ENCODE assay signal across 16 mouse cellular contexts in genomic region chr3:99248831-99249550, GRCm38 (mm10). TPM values are rescaled to one million over a fixed set of nuclear protein-coding genes. Genes with fewer than 3 reads are reported as not detected.
A peak's percentile ranks its signal among the peaks of the same experiment; 100 is the strongest.
DNase-seq lines count a peak whose midpoint lies in the region; ATAC-seq and TF ChIP-seq lines count a peak whose summit lies in the region.
"Had no signal": no experiment of that assay in that cellular context is flagged by ENCODE, and none has a peak within 500 bp of the region (broad histone marks: within the 10 kb centered on the region; RNA-seq: fewer than 3 reads in every experiment).

No protein-coding gene starts in this region.

- peaks cover 98% of the 10 kb centered on the region for H3K27me3 ChIP-seq in heart, embryonic 11.5 days (ENCODE audit: control insufficient read depth, insufficient read depth, low read length)
- peaks cover 93% of the 10 kb centered on the region for H3K27me3 ChIP-seq in megakaryocyte, embryonic 14.5 days (replicated peaks)
- peaks cover 76% of the 10 kb centered on the region for H3K27me3 ChIP-seq in embryonic facial prominence, embryonic 11.5 days (ENCODE audit: control insufficient read depth, insufficient read depth, low read length)
- H3K27me3 ChIP-seq in limb, embryonic 14.5 days (ENCODE audit: control insufficient read depth, insufficient read depth, low read length) = peaks cover 34% of the 10 kb centered on the region; the same call in 1 of the 2 replicates

- peak overlapping the region; percentile 14; the same call in 1 of the 2 replicates for H3K4me2 ChIP-seq in heart, embryonic 11.5 days
- peak overlapping the region; percentile 2; the same call in 1 of the 2 replicates for H3K4me2 ChIP-seq in embryonic facial prominence, embryonic 11.5 days (ENCODE audit: low read depth, low read length)
- H3K4me2 ChIP-seq in limb, embryonic 14.5 days (replicated peaks; ENCODE audit: low read depth, low read length, severe bottlenecking) = peak overlapping the region; percentile 56

- no peak for TF ChIP-seq POLR2A in limb, embryonic 14.5 days (IDR thresholded peaks at IDR 0.05; ENCODE audit: borderline replicate concordance, extremely low read depth, insufficient read depth, insufficient read length)

- H3K27ac ChIP-seq in heart, embryonic 11.5 days (ENCODE audit: low read depth, low read length) = no peak overlapping the region
- H3K27ac ChIP-seq in embryonic facial prominence, embryonic 11.5 days (replicated peaks; ENCODE audit: low read depth, low read length) = no peak overlapping the region
- H3K27ac ChIP-seq in limb, embryonic 14.5 days (replicated peaks; ENCODE audit: low read depth, low read length) = peak overlapping the region; percentile 75
- H3K27ac ChIP-seq: neural tube, embryonic 12.5 days; stomach, postnatal 0 days had no signal

- H3K4me1 ChIP-seq in heart, embryonic 11.5 days (ENCODE audit: control insufficient read depth, insufficient read depth, low read length) = peaks cover 2% of the 10 kb centered on the region; the same call in 1 of the 2 replicates
- H3K4me1 ChIP-seq in megakaryocyte, embryonic 14.5 days = peaks cover 24% of the 10 kb centered on the region
- no peaks in the 10 kb centered on the region; the same call in 1 of the 2 replicates for H3K4me1 ChIP-seq in embryonic facial prominence, embryonic 11.5 days (ENCODE audit: control insufficient read depth, insufficient read depth, low read length)
- peaks cover 41% of the 10 kb centered on the region for H3K4me1 ChIP-seq in limb, embryonic 14.5 days (ENCODE audit: control insufficient read depth, insufficient read depth, low read length)

- WGBS in heart, embryonic 11.5 days (ENCODE audit: insufficient replicate concordance) = 1% methylated on average over 25 of the region's 25 CpGs
- under 1% methylated on average over 25 of the region's 25 CpGs for WGBS in embryonic facial prominence, embryonic 11.5 days
- WGBS in limb, embryonic 14.5 days = 3% methylated on average over 25 of the region's 25 CpGs

- no peaks in the 10 kb centered on the region for H3K36me3 ChIP-seq in heart, embryonic 11.5 days (ENCODE audit: control insufficient read depth, insufficient read depth, low read length)
- H3K36me3 ChIP-seq in megakaryocyte, embryonic 14.5 days (replicated peaks; ENCODE audit: low read length) = no peaks in the 10 kb centered on the region
- no peaks in the 10 kb centered on the region for H3K36me3 ChIP-seq in embryonic facial prominence, embryonic 11.5 days (replicated peaks; ENCODE audit: control insufficient read depth, insufficient read depth, low read depth, low read length)
- H3K36me3 ChIP-seq in limb, embryonic 14.5 days (ENCODE audit: control insufficient read depth, insufficient read depth, low read length) = no peaks in the 10 kb centered on the region
- H3K36me3 ChIP-seq: neural tube, embryonic 12.5 days had no signal

- H3K9me3 ChIP-seq in heart, embryonic 11.5 days (replicated peaks; ENCODE audit: control insufficient read depth, low read length) = no peaks in the 10 kb centered on the region
- H3K9me3 ChIP-seq in megakaryocyte, embryonic 14.5 days = peaks cover 3% of the 10 kb centered on the region; the same call in 1 of the 2 replicates
- H3K9me3 ChIP-seq in embryonic facial prominence, embryonic 11.5 days (replicated peaks; ENCODE audit: control insufficient read depth, low read length) = no peaks in the 10 kb centered on the region
- H3K9me3 ChIP-seq in limb, embryonic 14.5 days (ENCODE audit: control insufficient read depth, low read length) = no peaks in the 10 kb centered on the region
- H3K9me3 ChIP-seq: neural tube, embryonic 12.5 days had no signal

- intact Hi-C loops in heart, postnatal 14 days (cut with DNase I) = no loop called here

- no peak overlapping the region for H3K9ac ChIP-seq in heart, embryonic 11.5 days (ENCODE audit: low read depth, low read length)
- no peak overlapping the region for H3K9ac ChIP-seq in embryonic facial prominence, embryonic 11.5 days (replicated peaks; ENCODE audit: low read length)
- peak overlapping the region; percentile 49 for H3K9ac ChIP-seq in limb, embryonic 14.5 days (ENCODE audit: low read depth, low read length, severe bottlenecking)
- H3K9ac ChIP-seq: liver, postnatal 0 days; neural tube, embryonic 12.5 days had no signal

- no peak for ATAC-seq in heart, embryonic 11.5 days (replicated peaks; ENCODE audit: insufficient number of reproducible peaks, low FRiP score, low TSS enrichment)
- ATAC-seq in megakaryocyte, adult 5-6 weeks (ENCODE audit: poor library complexity, severe bottlenecking) = no peak
- ATAC-seq in embryonic facial prominence, embryonic 11.5 days (replicated peaks; ENCODE audit: insufficient number of reproducible peaks, low FRiP score, low TSS enrichment, low read depth) = no peak
- no peak for ATAC-seq in limb, embryonic 14.5 days (ENCODE audit: low FRiP score, low read depth)
- ATAC-seq: liver, postnatal 0 days had no signal

- DNase-seq in heart, postnatal 14 days = no peak
- DNase-seq in embryonic facial prominence, embryonic 11.5 days (ENCODE audit: low spot score) = peak; percentile 36
- no peak for DNase-seq in limb, embryonic 14.5 days (ENCODE audit: low spot score)
- no peak for DNase-seq in cerebellum, adult 18-20 months
- DNase-seq in cerebellum, adult 11-12 months = no peak
- DNase-seq: kidney, adult 11 months; kidney, postnatal 4 days; liver, postnatal 0 days; spleen, adult 18-20 months; thymus, postnatal 4 days had no signal

- no peak overlapping the region for H3K4me3 ChIP-seq in heart, embryonic 11.5 days (ENCODE audit: low read depth, low read length)
- peak overlapping the region; percentile 67 for H3K4me3 ChIP-seq in megakaryocyte, embryonic 14.5 days (replicated peaks)
- H3K4me3 ChIP-seq in embryonic facial prominence, embryonic 11.5 days (ENCODE audit: low read depth, low read length) = no peak overlapping the region
- H3K4me3 ChIP-seq in limb, embryonic 14.5 days (replicated peaks; ENCODE audit: low read length) = peak overlapping the region; percentile 21
- H3K4me3 ChIP-seq: neural tube, embryonic 12.5 days had no signal

RNA-seq across cellular contexts. Expression of gene Tbx15, which starts 8.8 kb away (rescaled TPM):
- 0.21 and 0.40 TPM in 2 replicates for polyA plus RNA-seq in heart, embryonic 11.5 days (2014; fragmentation: Nextera tagmentation; extraction: Ambion mirVana)
- under 1 TPM; 0.10 to 0.48 TPM for total RNA-seq in heart, postnatal 14 days (2021)
- polyA plus RNA-seq in megakaryocyte, embryonic 14.5 days (2012; ENCODE audit: insufficient read depth, low replicate concordance) = not detected in 2 replicates
- 0.16 TPM in 1 of 2 replicates, not detected in the other for total RNA-seq in megakaryocyte, adult 5-6 weeks (2015)
- total RNA-seq in megakaryocyte, adult 5-6 weeks (2017) = not detected in 2 replicates
- polyA plus RNA-seq in embryonic facial prominence, embryonic 11.5 days (2014; fragmentation: Nextera tagmentation; extraction: Ambion mirVana) = 7.1 and 8.3 TPM in 2 replicates
- 66.6 and 76.3 TPM in 2 replicates for polyA plus RNA-seq in limb, embryonic 14.5 days (2012; rRNA removed)
- polyA plus RNA-seq in limb, embryonic 14.5 days (2014; fragmentation: Nextera tagmentation; extraction: Ambion mirVana) = 25.5 and 26.6 TPM in 2 replicates
- total RNA-seq: megakaryocyte-erythroid progenitor cell, adult 5-6 weeks had no signal
- polyA plus RNA-seq: stomach, postnatal 0 days had no signal

Comparison
In these comparisons a context has a peak if more than half of its experiments do, and no peak if none do; other contexts are left out.
1. H3K4me2 ChIP-seq: peak in every context shown above with its lines; median percentile 56 in limb, embryonic 14.5 days; 14 in heart, embryonic 11.5 days; 2 in embryonic facial prominence, embryonic 11.5 days.
2. H3K4me3 ChIP-seq: peak in megakaryocyte, embryonic 14.5 days (single experiment) and limb, embryonic 14.5 days (single experiment); none in heart, embryonic 11.5 days (single experiment) and embryonic facial prominence, embryonic 11.5 days (single experiment).